Mouse (Mus musculus) limb, embryonic 11.5 days (tissue): ENCODE data around the gene Carmil1. TPM values are rescaled to one million over a fixed set of nuclear protein-coding genes. Genes with fewer than 3 reads are reported as not detected.

Experiments
- ATAC-seq: fragments of 200-750 bp; cut with Nextera tagmentation; 2 replicates; pipeline ENCODE4 v1.8.0; 2017; ENCODE audit warnings: low read depth; ENCODE audit not compliant: insufficient number of reproducible peaks, low FRiP score, low TSS enrichment
- DNase-seq: peaks from one replicate; pipeline ENCODE4 v3.0.0-alpha.2; 2015; ENCODE audit warnings: low spot score
- H3K27ac ChIP-seq: fragments of 300-500 bp; sonication (generic); replicated peaks from 2 replicates; pipeline ENCODE4 v1.5.1; 2014; ENCODE audit warnings: low read depth, mild to moderate bottlenecking, low read length
- H3K27me3 ChIP-seq: fragments of 300-500 bp; sonication (generic); 2 replicates; pipeline ENCODE4 v1.6.1; 2014; ENCODE audit warnings: mild to moderate bottlenecking, low read length, mixed read lengths; ENCODE audit not compliant: control insufficient read depth, insufficient read depth
- H3K36me3 ChIP-seq: fragments of 300-500 bp; sonication (generic); 2 replicates; pipeline ENCODE4 v1.6.1; 2014; ENCODE audit warnings: mild to moderate bottlenecking, low read length, moderate library complexity, mixed read lengths; ENCODE audit not compliant: control insufficient read depth, insufficient read depth
- H3K4me1 ChIP-seq: fragments of 300-500 bp; sonication (generic); 2 replicates; pipeline ENCODE4 v1.6.1; 2014; ENCODE audit warnings: low read length, mixed read lengths; ENCODE audit not compliant: control insufficient read depth, insufficient read depth
- H3K4me2 ChIP-seq: fragments of 300-500 bp; sonication (generic); 2 replicates; pipeline ENCODE4 v1.6.1; 2014; ENCODE audit warnings: low read depth, mild to moderate bottlenecking, moderate library complexity; ENCODE audit not compliant: severe bottlenecking
- H3K4me3 ChIP-seq: fragments of 300-500 bp; sonication (generic); 2 replicates; pipeline ENCODE4 v1.5.1; 2014; ENCODE audit warnings: low read depth, low read length
- H3K9ac ChIP-seq: fragments of 300-500 bp; sonication (generic); 2 replicates; pipeline ENCODE4 v1.6.1; 2014; ENCODE audit warnings: mild to moderate bottlenecking, low read length
- H3K9me3 ChIP-seq: fragments of 300-500 bp; sonication (generic); 2 replicates; pipeline ENCODE4 v1.6.1; 2016; ENCODE audit warnings: low read length; ENCODE audit not compliant: control insufficient read depth
- WGBS: fragments of 180-500 bp; shearing (Covaris S2); extraction: QIAGEN DNeasy Blood & Tissue Kit; methylation state at CpG from one replicate; pipeline ENCODE4 v1.1.7; 2014; 5-methylcytosine and 5-hydroxymethylcytosine counted together
- polyA plus RNA-seq: library from polyadenylated mRNA; unstranded; fragments of >200 nt; fragmentation: Nextera tagmentation; extraction: Ambion mirVana; gene quantifications from 2 replicates; pipeline ENCODE4 v1.2.1, GENCODE M21; 2014

The Carmil1 gene
- polyA plus RNA-seq, 1 experiment from 2014 or later = 29.4 TPM

DNA sequence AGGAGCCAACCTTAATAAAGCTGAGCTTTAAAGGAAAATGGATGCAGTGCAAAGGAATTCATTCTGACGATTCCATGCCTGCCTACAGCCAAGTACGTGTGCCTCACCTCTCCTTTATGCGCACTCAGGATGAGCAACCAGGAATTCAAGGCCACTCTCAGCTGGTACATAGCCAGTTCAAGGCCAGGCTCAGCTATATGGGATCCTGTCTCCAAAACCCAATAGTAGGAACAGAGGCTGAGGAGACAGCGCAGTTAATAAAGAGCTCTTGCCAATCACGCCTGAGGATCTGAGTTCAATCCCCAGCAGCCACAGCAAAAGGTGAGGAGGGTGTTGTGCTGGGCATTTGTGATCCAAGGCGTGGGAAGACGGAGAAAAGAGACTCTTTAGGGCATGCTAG is 29.4 kb downstream of the Carmil1 start:
- Histone ChIP-seq H3K4me3 (no peak overlapping the region), H3K27ac (no peak overlapping the region), H3K36me3 (no peaks in the 10 kb centered on the region), H3K9me3 (no peaks in the 10 kb centered on the region), H3K4me2 (no peak overlapping the region), H3K4me1 (no peaks in the 10 kb centered on the region), H3K9ac (no peak overlapping the region), H3K27me3 (no peaks in the 10 kb centered on the region)
- DNase-seq (no peak), ATAC-seq (no peak)
- 91% methylated on average over 7 of the region's 7 CpGs for WGBS

DNA sequence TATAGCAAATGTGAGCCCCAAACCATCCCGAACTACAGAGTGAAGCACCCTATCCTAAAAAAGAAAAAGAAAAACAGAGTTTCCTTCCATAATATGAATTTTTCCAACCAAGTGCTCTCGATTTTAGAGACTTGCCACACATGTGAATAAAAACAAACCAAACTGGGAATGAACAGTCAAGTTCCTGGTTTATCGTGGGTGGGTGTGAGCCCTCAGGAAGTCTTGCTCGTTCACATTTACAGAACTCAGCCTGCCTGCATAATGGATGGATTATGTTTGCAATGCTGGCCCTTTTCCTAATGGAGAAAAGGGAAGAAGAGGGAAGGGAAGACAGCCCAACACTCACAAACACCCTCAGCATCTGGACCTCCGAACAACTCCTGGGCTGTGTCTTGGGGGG is 32.7 kb downstream of the Carmil1 start:
- Histone ChIP-seq H3K4me3 (no peak overlapping the region), H3K4me1 (no peaks in the 10 kb centered on the region), H3K9ac (no peak overlapping the region), H3K9me3 (no peaks in the 10 kb centered on the region), H3K4me2 (no peak overlapping the region), H3K27me3 (no peaks in the 10 kb centered on the region), H3K27ac (no peak overlapping the region), H3K36me3 (no peaks in the 10 kb centered on the region)
- WGBS = 82% methylated on average over 5 of the region's 5 CpGs
- DNase-seq (no peak), ATAC-seq (no peak)

DNA sequence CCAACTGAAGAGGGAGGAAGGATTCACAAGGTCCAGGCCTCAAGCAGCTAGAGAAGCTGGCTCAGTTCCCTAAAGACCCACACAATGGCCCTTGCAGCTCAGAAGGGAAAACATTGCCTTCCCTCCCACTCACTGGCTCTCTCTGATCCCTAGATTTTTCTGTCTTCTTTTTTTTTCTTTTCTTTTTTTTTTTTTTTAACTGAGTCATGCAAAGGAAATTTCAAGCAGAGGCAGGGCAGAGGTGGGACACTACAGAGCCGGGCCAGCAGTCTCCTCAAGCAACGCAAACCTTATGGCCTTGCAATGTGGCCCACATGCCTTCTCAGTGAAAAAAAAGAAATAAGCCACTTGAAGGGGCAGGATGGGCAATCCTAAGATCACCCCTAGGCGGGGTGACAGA is 33.2 kb downstream of the Carmil1 start:
- no peak overlapping the region for H3K4me3 ChIP-seq
- no peaks in the 10 kb centered on the region for H3K4me1 ChIP-seq
- no peaks in the 10 kb centered on the region for H3K9me3 ChIP-seq
- H3K4me2 ChIP-seq = no peak overlapping the region
- H3K27me3 ChIP-seq = no peaks in the 10 kb centered on the region
- H3K27ac ChIP-seq = no peak overlapping the region
- 76% methylated on average over 3 of the region's 3 CpGs for WGBS
- H3K9ac ChIP-seq = no peak overlapping the region
- no peak for ATAC-seq
- H3K36me3 ChIP-seq = no peaks in the 10 kb centered on the region
- DNase-seq = no peak

DNA sequence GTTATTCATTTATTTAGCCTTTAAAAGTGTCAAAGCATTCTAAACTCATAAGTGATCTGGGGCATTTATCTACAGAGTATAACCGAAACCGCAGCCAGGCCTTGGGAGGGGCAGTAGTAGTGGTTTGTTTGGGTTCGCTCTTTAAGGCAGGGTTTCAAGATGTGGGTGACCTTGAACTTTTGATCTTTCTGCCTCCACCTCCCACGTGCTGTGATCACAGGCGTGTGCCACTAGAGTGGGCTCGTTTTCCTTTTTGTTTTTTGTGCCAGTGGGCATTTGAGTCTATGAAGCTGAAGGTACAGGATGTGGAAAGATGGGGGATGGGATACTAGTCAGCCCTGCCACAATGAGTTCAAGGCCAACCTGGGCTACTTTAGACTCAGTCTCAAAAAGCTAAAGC is 34.3 kb downstream of the Carmil1 start:
- ATAC-seq (no peak), DNase-seq (no peak)
- Histone ChIP-seq H3K4me1 (peaks cover 3% of the 10 kb centered on the region), H3K4me2 (no peak overlapping the region), H3K27ac (no peak overlapping the region), H3K27me3 (no peaks in the 10 kb centered on the region), H3K36me3 (no peaks in the 10 kb centered on the region), H3K9ac (no peak overlapping the region), H3K9me3 (no peaks in the 10 kb centered on the region), H3K4me3 (no peak overlapping the region)
- 91% methylated on average over 6 of the region's 6 CpGs for WGBS

DNA sequence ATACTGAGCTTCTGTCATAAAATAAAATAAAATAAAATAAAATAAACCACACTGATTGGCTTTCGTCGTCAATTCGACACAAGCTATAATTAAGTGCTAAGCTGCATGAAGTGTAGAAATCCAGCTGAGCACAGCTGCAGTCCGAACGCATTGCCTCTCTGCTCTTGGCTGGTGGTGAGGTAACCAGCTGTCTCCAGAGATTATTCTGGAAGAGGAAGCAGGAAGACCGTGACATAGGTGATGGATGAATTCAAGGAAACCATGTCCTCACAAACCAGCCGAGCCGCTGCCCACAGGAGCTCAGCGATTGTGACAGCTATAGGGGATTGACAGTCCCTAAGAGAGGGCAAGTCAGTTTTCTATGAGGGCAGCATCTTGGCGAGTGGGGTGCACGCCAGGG is 36.0 kb downstream of the Carmil1 start:
- ATAC-seq = no peak
- Histone ChIP-seq H3K36me3 (no peaks in the 10 kb centered on the region), H3K4me2 (no peak overlapping the region), H3K27ac (no peak overlapping the region), H3K9me3 (no peaks in the 10 kb centered on the region), H3K27me3 (no peaks in the 10 kb centered on the region), H3K9ac (no peak overlapping the region), H3K4me3 (no peak overlapping the region), H3K4me1 (peaks cover 3% of the 10 kb centered on the region)
- DNase-seq = no peak
- WGBS = 68% methylated on average over 11 of the region's 11 CpGs

DNA sequence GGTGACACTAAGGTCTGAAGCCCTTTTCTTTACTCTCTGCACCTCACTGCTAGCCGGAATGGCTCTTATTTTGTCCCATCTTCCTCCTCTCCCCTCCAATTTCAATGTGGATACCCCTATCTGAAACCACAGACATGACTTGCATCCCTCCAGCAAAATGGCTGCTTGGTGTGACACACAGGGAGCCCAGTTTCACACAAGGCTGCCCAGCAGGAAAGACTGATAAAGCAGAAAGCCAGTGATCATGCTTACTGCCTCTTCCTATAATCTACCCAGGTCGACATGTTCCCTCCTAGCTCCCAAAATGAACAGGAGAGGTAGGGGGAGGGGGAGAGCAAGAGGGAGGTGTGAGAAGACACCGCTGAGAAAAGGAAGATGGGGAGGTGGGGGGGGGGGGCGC is 36.6 kb downstream of the Carmil1 start:
- DNase-seq = no peak
- H3K9me3 ChIP-seq = no peaks in the 10 kb centered on the region
- H3K36me3 ChIP-seq = no peaks in the 10 kb centered on the region
- no peak overlapping the region for H3K27ac ChIP-seq
- peaks cover 3% of the 10 kb centered on the region for H3K4me1 ChIP-seq
- H3K4me2 ChIP-seq = no peak overlapping the region
- H3K4me3 ChIP-seq = no peak overlapping the region
- 79% methylated on average over 3 of the region's 4 CpGs for WGBS
- H3K27me3 ChIP-seq = no peaks in the 10 kb centered on the region
- no peak for ATAC-seq
- H3K9ac ChIP-seq = no peak overlapping the region

DNA sequence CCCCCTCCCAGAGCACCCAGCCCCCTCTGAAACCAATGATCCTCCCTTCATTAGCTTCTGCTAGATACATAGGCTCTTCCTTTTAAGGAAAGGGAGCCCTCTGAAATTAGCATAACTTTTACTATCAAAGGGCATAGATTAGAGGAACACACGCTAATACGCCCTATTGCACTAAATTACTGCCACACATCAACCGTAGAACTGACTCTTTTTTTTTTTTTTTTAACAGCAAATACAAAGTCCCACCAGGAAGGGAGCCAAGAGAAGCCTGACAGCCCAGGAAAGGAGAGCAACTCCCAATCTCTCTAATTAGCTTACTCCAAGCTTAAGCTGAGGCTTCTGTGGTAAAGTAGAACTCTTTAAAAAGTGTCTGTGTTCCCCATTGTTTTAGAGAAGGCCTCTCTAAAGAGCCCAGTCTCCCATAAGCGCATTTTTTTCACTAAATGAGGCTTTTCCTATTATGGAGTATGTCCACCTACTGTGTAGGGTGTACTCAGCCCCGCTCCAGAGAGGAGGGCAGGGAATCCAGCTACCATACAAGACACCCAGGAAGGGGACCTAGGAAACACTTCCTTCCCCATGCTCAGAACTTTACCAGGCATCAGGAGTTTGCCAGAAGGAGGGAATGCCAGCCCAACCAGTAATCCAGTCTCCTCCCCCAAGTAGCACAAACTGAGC is 38.0 kb downstream of the Carmil1 start:
- Histone ChIP-seq H3K9me3 (no peaks in the 10 kb centered on the region), H3K4me3 (no peak overlapping the region), H3K9ac (no peak overlapping the region), H3K4me2 (no peak overlapping the region), H3K27ac (no peak overlapping the region), H3K36me3 (no peaks in the 10 kb centered on the region), H3K4me1 (peaks cover 3% of the 10 kb centered on the region), H3K27me3 (no peaks in the 10 kb centered on the region)
- WGBS = 66% methylated on average over 5 of the region's 5 CpGs
- no peak for DNase-seq
- ATAC-seq = no peak

DNA sequence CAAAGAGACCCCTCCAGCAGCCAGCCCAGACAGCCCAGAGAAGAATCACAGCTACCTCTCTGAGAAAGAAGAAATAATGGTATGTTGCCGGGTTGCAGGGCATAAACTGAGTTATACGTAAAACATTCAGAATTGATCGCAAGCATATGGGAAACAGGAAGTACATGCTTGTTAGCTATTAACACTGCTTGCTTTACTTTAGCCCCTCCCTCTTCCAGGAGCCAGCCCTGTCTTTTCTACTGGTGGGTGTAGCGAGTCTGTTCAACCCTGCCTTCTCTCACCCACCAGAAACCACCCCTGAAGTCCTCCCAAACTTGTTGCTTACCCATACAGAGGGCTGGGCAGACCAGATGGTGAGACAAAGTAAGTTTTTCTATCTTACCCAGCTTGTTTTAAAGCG is 39.4 kb downstream of the Carmil1 start:
- 56% methylated on average over 5 of the region's 5 CpGs for WGBS
- Histone ChIP-seq H3K4me1 (peaks cover 3% of the 10 kb centered on the region), H3K4me3 (no peak overlapping the region), H3K4me2 (no peak overlapping the region), H3K9me3 (no peaks in the 10 kb centered on the region), H3K27me3 (no peaks in the 10 kb centered on the region), H3K9ac (no peak overlapping the region), H3K36me3 (no peaks in the 10 kb centered on the region), H3K27ac (no peak overlapping the region)
- DNase-seq (no peak), ATAC-seq (no peak)

DNA sequence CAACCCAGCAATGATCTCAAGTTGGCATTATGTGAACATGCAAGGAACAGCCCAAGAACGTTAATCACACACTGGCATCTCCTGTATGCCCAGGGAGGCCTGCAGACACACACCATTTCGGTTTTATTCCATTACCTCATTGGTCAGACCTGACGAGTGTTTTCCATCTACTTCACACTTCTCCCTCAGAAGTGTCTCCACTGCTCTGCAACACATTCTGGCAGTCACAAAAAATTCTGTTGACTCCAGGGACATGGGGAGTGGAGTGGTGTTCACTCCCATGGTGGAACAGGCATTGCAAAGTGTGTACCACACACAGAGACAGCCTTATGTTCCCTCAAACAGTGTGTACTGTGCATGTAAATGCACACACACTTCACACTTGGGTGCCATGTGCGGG is 40.2 kb downstream of the Carmil1 start:
- ATAC-seq = no peak
- 86% methylated on average over 4 of the region's 4 CpGs for WGBS
- no peak overlapping the region for H3K4me2 ChIP-seq
- DNase-seq = no peak
- H3K4me3 ChIP-seq = no peak overlapping the region
- no peaks in the 10 kb centered on the region for H3K27me3 ChIP-seq
- H3K4me1 ChIP-seq = peaks cover 3% of the 10 kb centered on the region
- H3K36me3 ChIP-seq = no peaks in the 10 kb centered on the region
- H3K27ac ChIP-seq = no peak overlapping the region
- H3K9me3 ChIP-seq = no peaks in the 10 kb centered on the region
- H3K9ac ChIP-seq = no peak overlapping the region
